Mouse (Mus musculus) gonadal fat pad, adult 2 months (tissue): ENCODE data around the gene Tsacc. TPM values are rescaled to one million over a fixed set of nuclear protein-coding genes. Genes with fewer than 3 reads are reported as not detected.

ENCODE experiments used
- DNase-seq: peaks from one replicate; pipeline ENCODE4 v3.0.0-alpha.2; 2012; ENCODE audit warnings: low read depth
- polyA plus RNA-seq: library from polyadenylated mRNA; depleted of rRNA; stranded (reverse); fragments of >200 nt; gene quantifications from 2 replicates; pipeline ENCODE4 v1.2.3, GENCODE M21; 2012; rRNA removed

The Tsacc gene
- polyA plus RNA-seq, 1 experiment: 9.8 TPM

DNA sequence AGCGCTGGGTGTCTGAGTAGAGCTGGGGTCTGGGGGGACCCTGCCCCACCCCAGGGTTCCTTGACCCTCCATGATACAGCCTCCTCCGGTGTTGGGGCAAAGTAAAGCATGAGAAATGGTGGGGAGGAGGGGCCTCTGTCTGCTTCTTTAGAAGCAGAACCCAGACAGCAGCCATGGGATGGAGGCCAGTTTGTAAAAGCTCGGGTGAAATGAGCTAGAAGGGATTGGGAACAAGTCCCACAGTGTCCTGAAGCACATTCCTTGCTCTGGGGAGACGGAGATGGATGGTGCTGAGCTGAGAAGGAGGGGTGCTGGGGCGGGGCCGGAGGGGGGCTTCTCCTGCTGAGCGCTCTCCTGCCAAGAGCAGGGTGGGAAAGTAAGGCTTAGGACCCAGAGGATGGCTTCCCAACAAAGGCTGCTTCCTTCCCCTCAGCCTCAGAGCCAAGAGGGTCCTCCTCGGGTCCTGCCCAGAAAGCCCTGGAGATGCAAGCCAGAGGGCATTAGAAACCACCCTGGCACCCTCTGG lies 57.9 kb downstream of the Tsacc start:
- DNase-seq: no peak

DNA sequence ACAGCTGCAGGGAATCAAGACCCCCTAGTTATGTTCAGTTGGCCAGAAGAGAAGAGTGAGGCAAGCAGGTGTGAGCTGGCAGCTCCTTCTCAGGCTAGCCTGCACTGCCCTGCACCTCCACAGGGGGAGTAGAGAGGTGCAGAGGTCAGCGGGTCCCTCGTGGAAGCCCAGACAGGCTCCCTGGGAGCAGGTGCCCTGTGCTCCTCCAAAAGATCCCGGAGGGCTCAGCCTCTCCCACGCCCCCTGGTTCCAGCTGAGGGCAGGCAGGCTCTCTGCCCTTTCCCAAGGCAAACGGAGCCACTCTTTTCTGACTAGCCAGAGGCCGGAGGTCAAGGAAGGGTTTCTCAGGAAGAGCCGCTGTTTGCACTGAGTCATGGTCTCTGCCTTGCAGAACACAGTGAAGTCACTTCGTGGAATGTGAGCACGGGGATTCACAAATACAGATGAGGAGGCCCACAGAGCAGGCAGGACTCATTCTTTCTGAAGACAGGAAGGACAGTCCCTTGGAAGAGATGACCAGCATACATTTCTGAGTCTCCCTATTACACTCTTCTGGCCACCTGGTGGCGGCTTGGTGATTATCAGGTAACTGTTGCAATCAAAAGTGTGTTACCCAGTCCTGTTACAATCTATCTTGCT lies 59.1 kb downstream of the Tsacc start:
- DNase-seq: no peak

GRCm38 (mm10) chr3:88237161-88237555 lies 59.6 kb downstream of the Tsacc start:
- DNase-seq: no peak

DNA sequence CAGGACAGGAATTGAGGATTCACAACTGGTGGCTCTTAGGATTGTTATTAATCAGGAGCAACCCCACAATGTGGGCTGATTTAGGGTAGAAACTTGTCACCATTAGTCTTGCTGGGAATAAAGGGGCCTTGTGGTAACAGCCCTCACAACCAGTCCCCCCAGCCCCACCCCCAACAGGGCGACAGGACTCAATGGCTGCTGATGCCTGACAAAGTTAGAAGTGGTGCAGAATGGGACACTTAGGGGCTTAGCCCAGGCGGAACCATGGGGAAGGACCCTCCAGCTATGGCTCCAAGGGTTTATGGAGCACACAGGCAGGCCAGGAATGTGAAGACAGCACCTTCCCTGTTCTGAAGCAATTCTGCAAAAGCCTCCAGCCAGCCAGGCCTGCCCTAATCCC lies 61.2 kb downstream of the Tsacc start:
- DNase-seq: no peak

- DNase-seq: no peak
These were observed 61.6 kb downstream of the Tsacc start for GRCm38 (mm10) chr3:88235216-88235615.

- no peak for DNase-seq
These were observed 62.8 kb downstream of the Tsacc start for GRCm38 (mm10) chr3:88234041-88234440.

- DNase-seq: no peak
These were observed 63.7 kb downstream of the Tsacc start for GRCm38 (mm10) chr3:88232851-88233649.

Other genes starting within 250 kb of the Tsacc start
- 98.6 and 109 TPM in 2 replicates for gene Naxe, start 238.5 kb downstream of the Tsacc start, polyA plus RNA-seq
- gene Ttc24, start 218.7 kb downstream of the Tsacc start, polyA plus RNA-seq: 0.88 and 1.5 TPM in 2 replicates
- 1.7 and 2.0 TPM in 2 replicates for gene Iqgap3, start 215.0 kb downstream of the Tsacc start, polyA plus RNA-seq
- 39.5 and 41.9 TPM in 2 replicates for gene Mef2d, start 154.6 kb downstream of the Tsacc start, polyA plus RNA-seq
- gene Rhbg, start 42.3 kb downstream of the Tsacc start, polyA plus RNA-seq: 33.0 TPM in 2 replicates
- 0.09 and 0.10 TPM in 2 replicates for gene Gm38392, start 9.8 kb downstream of the Tsacc start, polyA plus RNA-seq
- gene Cct3, start 117 bp upstream of the Tsacc start, polyA plus RNA-seq: 103 and 134 TPM in 2 replicates
- 255 and 271 TPM in 2 replicates for gene Glmp, start 28.0 kb upstream of the Tsacc start, polyA plus RNA-seq
- gene Tmem79, start 39.1 kb upstream of the Tsacc start, polyA plus RNA-seq: 17.8 and 19.6 TPM in 2 replicates
- gene Smg5, start 39.3 kb upstream of the Tsacc start, polyA plus RNA-seq: 50.4 and 64.5 TPM in 2 replicates
- 11.8 and 14.2 TPM in 2 replicates for gene Paqr6, start 67.6 kb upstream of the Tsacc start, polyA plus RNA-seq
- gene Bglap3, start 75.7 kb upstream of the Tsacc start, polyA plus RNA-seq: 214 and 266 TPM in 2 replicates
- 0.39 TPM in 1 of 2 replicates, not detected in the other for gene Bglap2, start 81.7 kb upstream of the Tsacc start, polyA plus RNA-seq
- gene Bglap, start 87.5 kb upstream of the Tsacc start, polyA plus RNA-seq: not detected in 2 replicates
- gene Pmf1, start 113.3 kb upstream of the Tsacc start, polyA plus RNA-seq: 23.9 and 31.0 TPM in 2 replicates
- gene Slc25a44, start 128.1 kb upstream of the Tsacc start, polyA plus RNA-seq: 39.1 and 45.0 TPM in 2 replicates
- 100 and 129 TPM in 2 replicates for gene Sema4a, start 164.2 kb upstream of the Tsacc start, polyA plus RNA-seq
- 125 and 138 TPM in 2 replicates for gene Lmna, start 213.0 kb upstream of the Tsacc start, polyA plus RNA-seq
- gene Mex3a, start 235.4 kb upstream of the Tsacc start, polyA plus RNA-seq: 2.0 and 2.6 TPM in 2 replicates